Mouse (Mus musculus): ENCODE results near the gene Gjb1. TPM values are rescaled to one million over a fixed set of nuclear protein-coding genes. Genes with fewer than 3 reads are reported as not detected.
A peak's percentile ranks its signal among the peaks of the same experiment; 100 is the strongest.

Gjb1 gene
- total RNA-seq, 1 experiment from 2014 or later: not detected

- ATAC-seq (replicated peaks; ENCODE audit: low read depth, poor library complexity, severe bottlenecking): no peak
These were observed 18.2 kb downstream of the Gjb1 start for GRCm38 (mm10) chrX:101394341-101394740.

- ATAC-seq (replicated peaks; ENCODE audit: low read depth, poor library complexity, severe bottlenecking): no peak
These were observed 20.3 kb downstream of the Gjb1 start for GRCm38 (mm10) chrX:101396459-101396858.

DNA sequence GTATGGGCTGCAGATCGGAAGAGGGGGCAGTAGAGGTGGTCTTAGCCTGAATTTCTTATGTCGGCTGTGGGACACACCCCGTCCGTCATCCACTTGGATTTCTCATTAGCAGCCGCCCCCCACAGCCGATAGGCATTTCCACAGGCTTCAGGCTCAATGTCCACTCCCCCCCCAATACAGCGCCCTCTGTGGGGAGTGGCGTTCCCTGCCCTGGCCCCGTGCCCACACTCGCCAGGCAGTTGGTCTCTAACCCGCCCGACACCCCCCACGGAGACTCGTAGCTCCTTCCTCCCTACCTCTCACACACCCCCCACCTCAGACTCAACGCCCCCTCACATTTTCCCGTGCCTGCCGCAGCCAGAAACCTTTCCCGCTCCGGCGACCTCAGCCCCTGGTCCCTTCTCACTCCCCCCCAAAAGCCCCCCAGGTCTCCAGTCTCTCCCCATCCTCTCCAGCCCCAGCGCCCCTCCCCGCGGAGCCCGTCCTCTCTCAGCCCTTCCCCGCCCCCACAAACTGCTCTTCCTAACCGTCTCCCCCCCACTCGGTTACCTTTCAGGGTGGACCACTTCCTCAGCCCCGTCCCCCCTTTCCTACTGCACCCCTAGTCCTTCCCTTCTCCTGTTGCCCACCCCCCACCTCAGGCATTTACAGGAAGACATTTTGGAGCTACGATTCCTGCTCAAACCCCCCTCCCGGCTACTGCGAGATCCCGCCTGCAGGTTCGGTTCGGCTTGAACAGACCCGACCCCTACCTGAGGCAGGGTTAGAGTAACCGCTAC lies 43.0 kb downstream of the Gjb1 start:
- peak; percentile 46 for ATAC-seq (replicated peaks; ENCODE audit: low read depth, poor library complexity, severe bottlenecking)

GRCm38 (mm10) chrX:101419725-101420699 lies 43.8 kb downstream of the Gjb1 start:
- ATAC-seq (replicated peaks; ENCODE audit: low read depth, poor library complexity, severe bottlenecking): peak; percentile 97

DNA sequence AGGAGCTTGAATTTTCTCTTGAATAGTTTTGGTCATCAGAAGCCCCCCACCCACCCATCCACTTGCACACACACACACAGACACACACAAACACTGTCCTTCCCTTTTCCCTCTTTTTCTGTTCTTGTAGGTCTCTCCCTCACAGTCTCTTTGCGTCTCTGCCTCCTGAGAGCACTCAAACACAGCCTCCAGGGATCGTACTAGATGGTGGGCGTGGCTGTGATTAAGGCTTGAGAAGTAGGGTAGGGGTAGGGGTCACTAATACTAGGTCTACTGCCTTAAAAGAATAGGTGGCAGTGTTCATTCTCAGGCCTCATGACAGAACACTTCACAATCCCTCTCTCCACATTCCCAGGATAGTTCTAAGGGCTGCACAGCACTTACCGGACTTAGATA lies 44.5 kb downstream of the Gjb1 start, which contains the start of gene Zmym3:
Gene Zmym3, minus strand, starts transcription at position 150 of the 396 bp plus-strand sequence.
- no peak for ATAC-seq (replicated peaks; ENCODE audit: low read depth, poor library complexity, severe bottlenecking)

- ATAC-seq (replicated peaks; ENCODE audit: low read depth, poor library complexity, severe bottlenecking): no peak
These were observed 47.3 kb downstream of the Gjb1 start for GRCm38 (mm10) chrX:101423462-101423861.

- ATAC-seq (replicated peaks; ENCODE audit: low read depth, poor library complexity, severe bottlenecking): no peak
These were observed 51.6 kb downstream of the Gjb1 start for GRCm38 (mm10) chrX:101427774-101428173.

DNA sequence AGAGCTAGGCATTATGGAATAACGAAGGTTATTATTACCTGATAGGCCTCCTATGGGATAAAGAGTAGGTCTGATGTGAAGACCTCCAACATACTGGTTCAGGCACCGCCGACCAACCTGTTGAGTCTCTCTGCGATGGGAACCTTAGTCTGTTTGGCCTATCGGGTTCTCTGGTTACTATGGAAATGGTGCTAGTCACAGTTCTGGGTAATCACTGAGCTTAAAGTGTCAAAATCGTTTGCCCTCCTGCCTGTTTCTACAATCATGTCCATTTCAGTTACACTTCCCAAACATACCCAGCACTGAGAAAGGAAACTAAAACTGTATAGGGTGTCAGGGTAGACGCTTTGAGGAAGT lies 52.6 kb downstream of the Gjb1 start:
- no peak for ATAC-seq (replicated peaks; ENCODE audit: low read depth, poor library complexity, severe bottlenecking)

DNA sequence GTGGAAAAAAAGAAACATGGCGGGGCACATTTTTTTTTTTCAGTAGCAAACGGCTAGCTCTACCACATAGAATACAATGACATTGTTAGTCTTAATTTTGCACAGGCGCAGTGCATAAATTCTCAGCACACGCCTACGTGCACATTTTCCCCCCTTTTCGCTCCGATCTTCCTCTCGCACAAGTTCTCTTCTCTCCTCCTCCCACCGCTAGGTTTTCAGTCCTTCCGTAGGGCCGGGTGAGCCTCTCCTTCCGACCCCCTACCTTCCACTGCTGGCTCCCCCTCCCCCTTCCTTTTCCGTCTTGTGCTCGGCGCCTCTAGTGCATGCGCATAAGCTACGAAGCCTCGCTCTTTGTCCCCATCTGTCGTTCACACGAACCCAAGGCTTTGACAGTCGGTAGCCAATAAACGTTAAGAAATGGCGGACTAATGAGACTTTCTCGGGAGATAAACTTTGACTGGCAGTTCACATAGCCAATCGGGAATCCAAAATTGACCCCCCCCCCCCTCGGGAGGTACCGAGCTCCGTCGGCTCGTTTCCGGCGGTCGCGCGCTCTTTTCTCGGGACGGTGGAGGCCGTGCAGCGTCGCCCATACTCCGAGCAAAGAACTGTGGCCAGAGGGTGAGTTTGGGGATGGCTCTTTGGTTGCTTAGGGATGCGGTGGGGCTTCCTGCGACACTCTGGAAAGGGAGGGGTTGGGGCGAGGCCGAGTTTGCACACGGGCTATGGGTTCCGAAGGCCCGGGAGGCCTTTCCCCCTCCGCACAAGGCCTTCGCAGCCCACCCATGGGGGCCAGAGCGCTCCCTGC lies 53.2 kb downstream of the Gjb1 start, which contains the start of gene Nono:
Gene Nono, plus strand, starts transcription at position 177 of the 808 bp plus-strand sequence.
- ATAC-seq (replicated peaks; ENCODE audit: low read depth, poor library complexity, severe bottlenecking): peak; percentile 89

DNA sequence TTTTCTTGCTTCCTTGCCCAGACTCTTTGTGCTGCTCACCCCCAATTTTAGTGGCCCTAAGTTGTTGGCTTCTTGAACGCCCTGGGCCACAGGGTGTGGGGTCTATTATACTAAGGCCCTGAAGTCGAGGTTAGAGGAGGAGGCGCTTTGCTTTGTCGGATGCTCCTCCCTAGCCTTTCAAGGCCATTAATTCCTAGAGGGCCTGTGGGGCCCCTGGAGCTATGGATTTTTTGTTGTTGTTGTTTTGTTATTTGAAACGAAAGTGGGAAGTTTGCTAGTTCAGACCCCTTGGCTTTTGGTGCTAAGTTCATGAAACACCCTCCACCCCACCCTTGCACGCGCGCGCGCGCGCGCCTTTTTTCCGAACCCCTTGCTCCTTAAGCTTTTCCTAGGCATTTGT lies 53.8 kb downstream of the Gjb1 start:
- peak; percentile 6 for ATAC-seq (replicated peaks; ENCODE audit: low read depth, poor library complexity, severe bottlenecking)

Other genes starting within 250 kb of the Gjb1 start
- 32.8 and 52.3 TPM in 2 replicates for gene Snx12, start 153.8 kb upstream of the Gjb1 start, total RNA-seq (2017)
- 12.3 and 14.0 TPM in 2 replicates for gene Foxo4, start 121.8 kb upstream of the Gjb1 start, total RNA-seq (2017)
- gene Gm614, start 112.4 kb upstream of the Gjb1 start, total RNA-seq (2017): 0.27 TPM in 1 of 2 replicates, not detected in the other
- gene Il2rg, start 108.1 kb upstream of the Gjb1 start, total RNA-seq (2017): 35.9 and 53.9 TPM in 2 replicates
- not detected in 2 replicates for gene Gm20489, start 107.4 kb upstream of the Gjb1 start, total RNA-seq (2017)
- gene Med12, start 102.3 kb upstream of the Gjb1 start, total RNA-seq (2017): 23.6 and 37.1 TPM in 2 replicates
- gene Nlgn3, start 77.2 kb upstream of the Gjb1 start, total RNA-seq (2017): not detected in 2 replicates
- 45.9 and 53.1 TPM in 2 replicates for gene Zmym3, start 44.5 kb downstream of the Gjb1 start, total RNA-seq (2017)
- 497 and 559 TPM in 2 replicates for gene Nono, start 52.9 kb downstream of the Gjb1 start, total RNA-seq (2017)
- gene Itgb1bp2, start 72.7 kb downstream of the Gjb1 start, total RNA-seq (2017): 0.58 and 0.87 TPM in 2 replicates
- gene Taf1, start 156.4 kb downstream of the Gjb1 start, total RNA-seq (2017): 80.9 and 87.4 TPM in 2 replicates